Mouse (Mus musculus): ENCODE measurements around the gene Cpm. TPM values are rescaled to one million over a fixed set of nuclear protein-coding genes. Genes with fewer than 3 reads are reported as not detected.

The Cpm gene
- total RNA-seq, 2 experiments from 2014 or later = 2.3 to 2.4 TPM

DNA sequence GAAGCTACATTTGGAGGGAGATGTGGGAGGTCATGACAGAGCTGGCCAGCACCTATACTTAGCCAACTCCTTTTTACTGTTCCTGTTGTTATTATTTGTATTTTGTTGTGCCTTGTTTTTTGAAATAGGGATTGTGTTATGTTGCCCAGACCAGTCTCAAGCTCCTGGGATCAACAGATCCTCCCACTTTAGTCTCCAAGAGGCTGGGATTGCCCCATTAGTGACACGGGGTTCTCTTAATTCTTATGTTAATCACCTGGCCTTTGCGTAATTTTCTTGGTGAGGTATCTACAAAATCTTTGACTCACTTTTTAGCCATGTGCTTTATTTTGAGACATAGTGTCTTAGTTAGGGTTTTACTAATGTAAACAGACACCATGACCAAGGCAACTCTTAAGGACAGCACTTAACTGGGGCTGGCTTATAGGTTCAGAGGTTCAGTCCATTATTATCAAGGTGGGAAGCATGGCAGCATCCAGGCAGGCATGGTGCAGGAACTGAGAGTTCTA lies 18.7 kb downstream of the Cpm start:
- no peak for DNase-seq

DNA sequence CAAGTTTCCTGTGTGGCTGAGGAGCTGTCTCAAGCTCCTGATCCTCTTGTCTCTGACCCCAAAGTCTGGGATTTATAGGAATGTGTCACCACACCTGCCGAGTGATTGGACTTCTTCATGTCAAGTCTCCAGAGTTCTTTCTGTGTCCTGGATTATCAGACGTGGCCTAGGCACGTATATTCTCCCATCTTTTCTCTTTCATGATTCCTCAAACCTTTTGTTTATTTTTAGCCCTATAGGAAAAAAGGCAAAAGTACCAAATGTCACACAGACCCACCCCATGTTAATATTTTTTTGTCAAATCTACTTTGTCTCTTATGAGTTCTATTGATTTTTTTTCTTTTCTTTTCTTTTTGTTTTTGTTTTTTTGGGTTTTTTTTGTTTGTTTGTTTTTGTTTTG lies 19.3 kb downstream of the Cpm start:
- DNase-seq = no peak

DNA sequence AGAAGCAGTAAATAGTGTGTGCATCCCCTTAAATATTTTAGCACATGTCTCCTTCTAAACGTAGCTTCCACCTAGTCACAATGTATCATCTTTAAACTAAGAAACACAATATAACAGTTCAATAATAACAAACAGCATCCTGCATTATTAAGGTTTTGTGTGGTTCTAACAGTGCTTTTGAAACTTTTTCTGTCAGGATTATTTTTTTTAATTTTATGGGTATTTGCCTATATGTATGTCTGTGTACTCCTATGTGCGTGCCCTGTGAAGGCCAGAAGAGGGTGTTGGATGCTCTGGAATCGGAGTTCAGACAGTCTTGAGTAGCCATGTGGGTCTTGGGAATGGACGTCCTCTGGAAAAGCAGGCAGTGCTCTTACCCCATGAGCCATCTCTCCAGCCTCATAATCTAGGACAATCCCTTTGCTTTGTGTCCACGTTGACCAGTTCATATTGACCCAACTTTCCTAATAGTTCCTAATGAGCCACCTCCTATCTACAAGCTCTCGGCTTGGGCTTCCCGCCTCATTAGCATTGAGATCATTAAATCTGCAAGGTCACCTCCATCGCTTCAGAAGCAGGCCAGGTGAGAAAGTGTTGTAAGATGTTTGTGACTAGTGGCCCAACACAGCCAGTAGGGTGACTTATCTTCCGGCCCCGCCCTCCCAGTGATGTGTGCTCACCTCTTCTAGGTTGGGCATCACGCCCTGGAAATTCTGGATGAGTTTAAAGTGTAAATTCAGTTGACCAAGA lies 20.2 kb downstream of the Cpm start:
- DNase-seq = no peak

- DNase-seq = no peak
These were observed 20.8 kb downstream of the Cpm start for GRCm38 (mm10) chr10:117650042-117650655.

DNA sequence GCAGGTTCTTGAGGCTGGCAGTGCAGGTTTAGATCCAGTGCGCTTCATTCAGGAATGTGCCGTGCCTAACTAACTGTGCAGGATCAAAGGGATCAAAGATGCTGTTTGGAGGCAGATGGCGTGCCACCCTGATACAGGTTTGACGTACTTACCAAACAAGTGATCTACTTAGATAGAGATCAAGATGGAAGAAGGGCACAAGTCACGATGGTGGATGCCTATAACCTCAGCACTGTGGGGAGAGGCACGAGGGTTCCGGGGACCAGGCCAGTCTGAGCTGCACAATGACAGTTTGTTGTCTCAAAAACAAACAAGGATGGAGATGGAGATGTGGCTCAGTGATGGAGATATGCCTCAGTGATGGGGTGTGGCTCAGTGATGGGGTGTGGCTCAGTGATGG lies 21.4 kb downstream of the Cpm start:
- no peak for DNase-seq

- DNase-seq = no peak
These were observed 22.5 kb downstream of the Cpm start for GRCm38 (mm10) chr10:117651587-117652377.

DNA sequence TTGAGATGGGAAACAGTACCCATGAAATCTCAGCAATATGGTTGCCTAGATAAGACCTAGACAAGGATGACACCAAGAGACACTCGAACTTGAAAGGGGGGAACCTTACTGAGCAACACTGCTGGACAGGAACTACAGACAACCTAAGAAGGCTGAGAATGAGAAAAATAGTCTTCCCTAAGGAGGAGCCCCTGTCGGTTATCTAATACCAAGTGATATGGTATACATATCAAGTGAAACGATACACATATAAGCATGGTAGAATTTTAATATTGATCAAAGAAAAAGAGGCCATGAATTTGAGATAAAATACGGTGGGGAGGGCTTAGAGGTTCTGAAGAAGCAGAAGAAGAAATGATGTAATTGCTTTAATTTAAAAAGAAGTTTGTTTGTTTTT lies 23.1 kb downstream of the Cpm start:
- no peak for DNase-seq

DNA sequence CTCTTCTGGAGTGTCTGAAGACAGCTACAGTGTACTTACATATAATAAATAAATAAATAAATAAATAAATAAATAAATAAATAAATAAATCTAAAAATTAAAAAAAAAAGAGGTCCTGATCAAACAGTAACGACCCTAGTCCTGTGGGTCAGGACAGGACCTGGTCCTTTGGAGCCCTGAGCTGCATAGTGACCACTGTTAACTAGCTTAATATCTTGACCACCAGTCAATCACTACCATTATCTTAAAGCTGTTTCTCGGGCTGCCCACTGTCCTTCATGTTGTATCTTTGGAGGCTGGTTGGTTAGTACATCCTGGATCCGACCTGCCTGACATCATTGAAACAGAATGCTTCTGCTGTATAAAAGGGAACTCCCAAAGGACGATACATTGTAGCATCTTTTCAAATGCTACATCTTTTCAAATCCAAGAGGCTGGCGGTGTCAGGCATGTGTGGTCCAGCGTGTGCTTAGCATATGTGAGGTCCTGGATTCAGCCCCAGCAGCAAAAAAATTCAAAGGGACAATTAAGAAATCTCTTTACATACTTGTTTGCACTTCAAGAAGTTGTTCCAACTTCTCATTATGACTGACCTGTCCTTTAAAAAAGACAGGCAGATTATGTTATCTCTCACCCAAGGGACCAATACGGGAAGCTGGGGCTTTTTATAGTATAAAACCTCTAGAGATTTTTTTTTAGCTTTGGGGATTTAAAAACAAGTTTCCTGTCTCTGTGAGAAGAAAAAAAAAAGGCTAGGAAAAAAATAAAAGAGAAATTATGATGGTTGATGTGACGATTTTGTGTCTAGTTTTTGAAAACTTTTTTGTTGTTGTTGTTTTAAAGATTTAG lies 23.9 kb downstream of the Cpm start:
- no peak for DNase-seq

GRCm38 (mm10) chr10:117653779-117654173 lies 24.5 kb downstream of the Cpm start:
- DNase-seq = no peak

- DNase-seq = no peak
These were observed 25.4 kb downstream of the Cpm start for GRCm38 (mm10) chr10:117654576-117655123.

- DNase-seq = no peak
These were observed 26.2 kb downstream of the Cpm start for GRCm38 (mm10) chr10:117655460-117655859.

GRCm38 (mm10) chr10:117655908-117656661 lies 26.8 kb downstream of the Cpm start:
- no peak for DNase-seq

DNA sequence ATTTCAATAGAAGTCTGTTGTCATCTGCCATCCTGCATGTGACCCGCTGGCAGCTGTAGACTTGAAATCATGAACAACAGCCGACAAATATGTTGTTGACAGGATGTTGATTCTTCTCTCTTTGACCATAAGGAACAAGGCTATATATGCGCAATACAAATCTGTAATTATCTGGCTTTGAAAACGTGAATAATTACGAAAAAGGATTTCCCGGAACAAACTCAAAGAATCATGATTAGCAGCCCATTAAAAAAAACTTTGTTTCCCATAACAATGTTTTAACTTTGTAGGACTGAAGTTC lies 27.3 kb downstream of the Cpm start:
- no peak for DNase-seq

GRCm38 (mm10) chr10:117656985-117657658 lies 27.8 kb downstream of the Cpm start:
- no peak for DNase-seq

DNA sequence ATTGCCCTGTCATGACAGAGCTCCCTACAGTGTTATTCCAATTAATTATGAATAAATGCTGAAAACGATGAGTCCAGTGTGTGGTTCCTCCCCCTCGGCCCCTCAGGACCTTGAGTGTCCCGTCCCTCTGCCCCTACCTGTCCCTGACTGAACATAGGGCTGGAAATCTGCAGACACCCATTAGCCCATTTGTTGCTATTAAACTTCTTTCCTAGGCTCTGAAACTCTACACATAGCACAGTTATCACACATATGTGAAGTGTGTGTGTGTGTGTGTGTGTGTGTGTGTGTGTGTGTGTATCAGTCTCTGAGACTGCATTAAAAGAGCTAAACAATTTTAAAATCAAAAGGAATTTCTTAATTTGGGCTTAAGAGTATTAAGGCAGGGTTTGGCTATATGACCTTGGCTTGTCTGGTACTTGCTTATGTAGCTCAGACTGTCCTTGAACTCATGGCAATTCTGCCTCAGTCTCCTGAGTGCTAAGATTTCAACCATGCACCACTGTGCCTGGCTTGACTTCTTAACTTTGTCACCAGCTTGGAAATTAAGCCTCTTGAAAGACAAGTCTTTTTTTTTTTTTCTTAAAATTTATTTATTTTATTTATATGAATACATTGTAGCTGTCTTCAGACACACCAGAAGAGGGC lies 28.5 kb downstream of the Cpm start:
- no peak for DNase-seq

- no peak for DNase-seq
These were observed 29.5 kb downstream of the Cpm start for GRCm38 (mm10) chr10:117658522-117659429.

GRCm38 (mm10) chr10:117659430-117659813 lies 30.1 kb downstream of the Cpm start:
- no peak for DNase-seq

DNA sequence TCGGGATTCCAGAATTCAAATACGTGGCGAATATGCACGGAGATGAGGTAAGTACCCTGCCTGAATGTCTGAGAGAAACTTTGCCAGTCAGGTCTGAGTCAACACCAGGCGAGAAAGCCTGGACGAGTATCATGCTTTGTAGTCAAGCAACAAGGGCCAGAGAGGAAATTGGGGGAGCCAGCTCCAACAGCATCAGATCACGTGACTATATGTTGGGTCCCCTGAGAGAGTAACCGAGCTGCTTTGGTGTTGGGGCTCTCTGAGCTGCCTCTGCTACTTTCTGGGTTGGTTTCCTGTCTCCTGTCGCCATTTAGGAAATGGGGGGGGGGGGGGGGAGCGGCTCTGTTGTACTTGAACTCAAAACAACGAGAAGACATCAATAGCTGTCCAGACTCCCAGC lies 30.5 kb downstream of the Cpm start:
- no peak for DNase-seq

Measured in gastrocnemius, postnatal 25 days (tissue).